Mouse (Mus musculus): ENCODE results near the gene Hemk1.

- no peak for TF ChIP-seq MAFK (IDR thresholded peaks at IDR 0.05; ENCODE audit: insufficient replicate concordance, low read length)
- TF ChIP-seq CTCF (conservative IDR thresholded peaks at IDR 0.05 in 1 of 2, IDR thresholded peaks at IDR 0.05 in 1 of 2; ENCODE audit: low read depth in 2 of 2, low read length in 2 of 2) = no peak
Measured at GRCm38 (mm10) chr9:107295616-107296015, 42.5 kb downstream of the Hemk1 start.
